Mouse (Mus musculus): ENCODE measurements around the gene Cfap69. TPM values are rescaled to one million over a fixed set of nuclear protein-coding genes. Genes with fewer than 3 reads are reported as not detected.

The Cfap69 gene
- 4.3 TPM for polyA plus RNA-seq (2012; fragmentation: generic; extraction: Trizol)
- long read RNA-seq, experiment 1, full-length matches to known transcripts: 2 of 5 reads
- long read RNA-seq, experiment 1, partial matches to known transcripts: 1 of 5 reads
- long read RNA-seq, experiment 1, other reads (novel, unspliced or antisense): 2 of 5 reads
- long read RNA-seq, experiment 2, full-length matches to known transcripts: 8 of 17 reads
- long read RNA-seq, experiment 2, partial matches to known transcripts: 1 of 17 reads
- long read RNA-seq, experiment 2, other reads (novel, unspliced or antisense): 8 of 17 reads

DNA sequence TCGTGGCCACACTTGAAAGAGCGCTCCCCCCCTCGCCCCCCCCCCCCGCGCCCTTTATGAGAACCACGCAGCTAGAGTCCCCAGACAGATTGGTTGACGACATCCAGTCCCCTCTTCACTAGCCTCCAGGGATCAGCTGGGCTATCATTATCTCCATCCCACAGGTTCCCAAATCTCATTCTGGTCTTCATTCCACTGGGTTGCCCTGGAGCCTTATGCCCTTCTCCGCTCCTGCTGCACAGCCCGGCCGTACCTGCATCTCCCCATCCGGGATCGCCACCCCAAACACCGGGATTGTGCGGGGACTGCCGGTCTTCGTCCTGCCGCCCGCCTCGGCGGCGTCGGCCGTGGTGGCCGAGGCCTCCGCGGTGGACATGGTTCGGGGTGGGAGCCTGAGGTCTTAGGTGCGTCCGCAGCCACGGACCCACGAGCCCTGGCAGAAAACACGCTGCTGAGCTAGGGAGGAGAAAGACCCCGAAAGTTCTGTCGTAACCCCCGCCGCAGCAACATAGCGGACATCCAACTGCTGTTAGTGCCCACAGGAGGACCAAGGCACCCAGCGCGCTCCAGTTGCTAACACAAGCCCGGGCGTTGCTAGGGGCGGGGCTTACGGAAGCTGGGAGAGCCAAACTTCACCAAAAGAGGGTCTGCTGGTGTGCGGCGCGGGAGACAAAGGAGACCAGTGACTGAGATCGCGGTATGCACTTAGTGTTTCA, at the start of gene Cfap69:
Gene Cfap69, minus strand, starts transcription at position 585 of the 716 bp plus-strand sequence.
- H3K27me3 ChIP-seq (ENCODE audit: control insufficient read depth, insufficient read depth, insufficient read length): no peaks in the 10 kb centered on the region
- H3K79me3 ChIP-seq (ENCODE audit: low read depth): peaks cover 9% of the 10 kb centered on the region
- H3K4me3 ChIP-seq (ENCODE audit: insufficient read depth, poor library complexity, severe bottlenecking): peak within 1 kb of the TSS; percentile 40
- peaks cover 30% of the 10 kb centered on the region for H3K79me2 ChIP-seq (ENCODE audit: control insufficient read depth, insufficient read depth)
- TF ChIP-seq USF1 (IDR thresholded peaks at IDR 0.05; ENCODE audit: low read depth) (no peak), MYOG (IDR thresholded peaks at IDR 0.05; ENCODE audit: control insufficient read depth, extremely low read depth, insufficient read length) (no peak), MYOD1 (IDR thresholded peaks at IDR 0.05; ENCODE audit: control insufficient read depth, insufficient read length, low read depth) (no peak), MAX (IDR thresholded peaks at IDR 0.05) (no peak), CEBPB (IDR thresholded peaks at IDR 0.05; ENCODE audit: low read depth) (no peak), FOSL1 (IDR thresholded peaks at IDR 0.05; ENCODE audit: insufficient read depth, low read length, poor library complexity, severe bottlenecking) (no peak), CTCF (IDR thresholded peaks at IDR 0.05; ENCODE audit: control insufficient read depth, insufficient read depth, insufficient read length) (no peak)
- H3ac ChIP-seq (ENCODE audit: control insufficient read depth, insufficient read length, low read depth): peak within 1 kb of the TSS; percentile 47
- peaks cover 18% of the 10 kb centered on the region for H3K36me3 ChIP-seq (ENCODE audit: control insufficient read depth, insufficient read depth)

GRCm38 (mm10) chr5:5711032-5711431, 47.0 kb upstream of the Cfap69 start:
- Histone ChIP-seq H3K79me2 (ENCODE audit: control insufficient read depth, insufficient read depth) (no peaks in the 10 kb centered on the region), H3K79me3 (ENCODE audit: low read depth) (no peaks in the 10 kb centered on the region), H3ac (ENCODE audit: control insufficient read depth, insufficient read length, low read depth) (no peak overlapping the region), H3K36me3 (ENCODE audit: control insufficient read depth, insufficient read depth) (no peaks in the 10 kb centered on the region), H3K27me3 (ENCODE audit: control insufficient read depth, insufficient read depth, insufficient read length) (no peaks in the 10 kb centered on the region), H3K4me3 (ENCODE audit: insufficient read depth, poor library complexity, severe bottlenecking) (no peak overlapping the region)
- TF ChIP-seq MAX (IDR thresholded peaks at IDR 0.05) (no peak), FOSL1 (IDR thresholded peaks at IDR 0.05; ENCODE audit: insufficient read depth, low read length, poor library complexity, severe bottlenecking) (no peak), MYOD1 (IDR thresholded peaks at IDR 0.05; ENCODE audit: control insufficient read depth, insufficient read length, low read depth) (no peak), MYOG (IDR thresholded peaks at IDR 0.05; ENCODE audit: control insufficient read depth, extremely low read depth, insufficient read length) (no peak), USF1 (IDR thresholded peaks at IDR 0.05; ENCODE audit: low read depth) (no peak), CEBPB (IDR thresholded peaks at IDR 0.05; ENCODE audit: low read depth) (no peak), CTCF (IDR thresholded peaks at IDR 0.05; ENCODE audit: control insufficient read depth, insufficient read depth, insufficient read length) (no peak)

DNA sequence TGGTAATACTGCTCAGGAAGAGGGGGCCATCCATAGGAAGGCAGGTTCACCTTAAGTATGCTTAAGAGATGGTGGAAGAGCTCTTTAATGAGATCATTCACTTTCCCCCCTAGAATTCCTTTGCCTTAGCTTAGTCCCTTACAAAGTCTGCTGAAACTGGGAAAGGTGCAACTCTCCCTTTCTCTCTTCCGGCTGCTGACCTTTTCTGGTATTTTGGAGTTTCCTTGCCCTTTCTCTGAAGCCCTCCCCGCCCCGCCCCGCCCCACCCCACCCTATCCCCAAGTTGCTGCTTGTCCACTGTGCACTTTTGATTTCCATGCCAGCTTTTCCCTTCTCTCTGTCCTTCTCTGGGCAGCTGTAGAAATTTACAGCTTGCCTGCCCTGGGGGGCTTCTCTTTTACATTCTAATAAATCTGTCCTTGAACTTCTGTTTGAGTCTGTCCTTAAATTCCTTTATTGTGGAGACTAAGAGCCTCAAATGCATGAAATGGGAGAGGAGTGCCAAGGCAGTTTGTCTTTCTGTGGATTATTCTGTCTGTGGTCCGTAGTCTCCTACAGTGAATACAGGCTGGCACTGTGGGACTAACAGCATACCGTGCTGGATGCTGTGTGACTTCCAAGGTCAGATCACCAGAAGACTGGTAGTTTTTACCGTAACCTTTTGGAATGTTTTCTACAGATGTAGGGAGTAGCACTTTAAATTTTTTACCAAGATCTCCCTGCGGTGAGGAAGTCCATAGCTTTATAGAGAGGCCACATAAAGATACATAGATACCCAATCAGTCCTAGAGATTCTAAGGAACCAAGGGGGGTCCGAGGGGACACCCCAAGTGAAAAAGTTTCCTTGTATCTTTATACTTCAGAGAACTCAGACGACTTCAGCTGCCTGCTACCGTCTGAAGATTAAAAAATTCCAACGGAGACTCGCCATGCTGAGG, 43.6 kb upstream of the Cfap69 start:
- Histone ChIP-seq H3K36me3 (ENCODE audit: control insufficient read depth, insufficient read depth) (no peaks in the 10 kb centered on the region), H3K79me3 (ENCODE audit: low read depth) (no peaks in the 10 kb centered on the region), H3K27me3 (ENCODE audit: control insufficient read depth, insufficient read depth, insufficient read length) (no peaks in the 10 kb centered on the region), H3ac (ENCODE audit: control insufficient read depth, insufficient read length, low read depth) (peak overlapping the region; percentile 65), H3K4me3 (ENCODE audit: insufficient read depth, poor library complexity, severe bottlenecking) (no peak overlapping the region), H3K79me2 (ENCODE audit: control insufficient read depth, insufficient read depth) (no peaks in the 10 kb centered on the region)
- no peak for TF ChIP-seq CEBPB (IDR thresholded peaks at IDR 0.05; ENCODE audit: low read depth)
- TF ChIP-seq FOSL1 (IDR thresholded peaks at IDR 0.05; ENCODE audit: insufficient read depth, low read length, poor library complexity, severe bottlenecking): no peak
- TF ChIP-seq USF1 (IDR thresholded peaks at IDR 0.05; ENCODE audit: low read depth): no peak

DNA sequence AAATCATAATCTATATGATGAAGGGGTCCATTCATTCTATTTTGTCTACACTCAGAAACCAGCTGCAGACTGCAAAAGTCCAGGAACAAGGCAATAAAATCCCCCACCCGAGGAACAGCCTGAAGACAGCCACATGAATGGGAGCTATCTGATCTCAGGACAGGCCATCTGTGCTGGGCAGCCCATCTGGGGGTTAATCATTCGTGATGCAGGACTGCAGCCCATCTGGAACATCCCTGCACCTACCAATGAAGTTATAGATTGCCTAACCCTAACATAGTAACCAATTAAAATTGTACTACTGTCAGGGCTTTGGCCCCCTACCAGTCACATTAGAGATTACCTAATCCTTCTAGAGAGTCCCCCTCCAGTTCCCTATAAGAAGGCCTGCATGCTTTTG, 41.0 kb upstream of the Cfap69 start:
- Histone ChIP-seq H3ac (ENCODE audit: control insufficient read depth, insufficient read length, low read depth) (no peak overlapping the region), H3K4me3 (ENCODE audit: insufficient read depth, poor library complexity, severe bottlenecking) (no peak overlapping the region), H3K79me2 (ENCODE audit: control insufficient read depth, insufficient read depth) (no peaks in the 10 kb centered on the region), H3K79me3 (ENCODE audit: low read depth) (no peaks in the 10 kb centered on the region), H3K36me3 (ENCODE audit: control insufficient read depth, insufficient read depth) (no peaks in the 10 kb centered on the region), H3K27me3 (ENCODE audit: control insufficient read depth, insufficient read depth, insufficient read length) (no peaks in the 10 kb centered on the region)
- TF ChIP-seq MYOD1 (IDR thresholded peaks at IDR 0.05; ENCODE audit: control insufficient read depth, insufficient read length, low read depth) (no peak), CEBPB (IDR thresholded peaks at IDR 0.05; ENCODE audit: low read depth) (no peak)

GRCm38 (mm10) chr5:5700386-5700785, 36.3 kb upstream of the Cfap69 start:
- Histone ChIP-seq H3ac (ENCODE audit: control insufficient read depth, insufficient read length, low read depth) (no peak overlapping the region), H3K36me3 (ENCODE audit: control insufficient read depth, insufficient read depth) (no peaks in the 10 kb centered on the region), H3K27me3 (ENCODE audit: control insufficient read depth, insufficient read depth, insufficient read length) (no peaks in the 10 kb centered on the region)

More at GRCm38 (mm10) chr5:5700386-5700785, 36.3 kb upstream of the Cfap69 start:
- no peaks in the 10 kb centered on the region for H3K79me2 ChIP-seq (ENCODE audit: control insufficient read depth, insufficient read depth)
- H3K79me3 ChIP-seq (ENCODE audit: low read depth): no peaks in the 10 kb centered on the region
- TF ChIP-seq MYOD1 (IDR thresholded peaks at IDR 0.05; ENCODE audit: control insufficient read depth, insufficient read length, low read depth) (no peak), CEBPB (IDR thresholded peaks at IDR 0.05; ENCODE audit: low read depth) (no peak), MYOG (IDR thresholded peaks at IDR 0.05; ENCODE audit: control insufficient read depth, extremely low read depth, insufficient read length) (no peak), CTCF (IDR thresholded peaks at IDR 0.05; ENCODE audit: control insufficient read depth, insufficient read depth, insufficient read length) (no peak), MAX (IDR thresholded peaks at IDR 0.05) (no peak), USF1 (IDR thresholded peaks at IDR 0.05; ENCODE audit: low read depth) (no peak), FOSL1 (IDR thresholded peaks at IDR 0.05; ENCODE audit: insufficient read depth, low read length, poor library complexity, severe bottlenecking) (no peak)
- no peak overlapping the region for H3K4me3 ChIP-seq (ENCODE audit: insufficient read depth, poor library complexity, severe bottlenecking)
